Mouse (Mus musculus) myocyte (in vitro differentiated cells): Measurements from ENCODE around the gene Fam205c. TPM values are rescaled to one million over a fixed set of nuclear protein-coding genes. Genes with fewer than 3 reads are reported as not detected.

Source experiments
- H3K27me3 ChIP-seq: one replicate; pipeline ENCODE4 v1.6.1; 2011; ENCODE audit not compliant: control insufficient read depth, insufficient read depth, insufficient read length
- H3K36me3 ChIP-seq: one replicate; pipeline ENCODE4 v1.6.1; 2011; ENCODE audit not compliant: control insufficient read depth, insufficient read depth
- H3K4me2 ChIP-seq: one replicate; pipeline ENCODE4 v1.6.1; 2011; ENCODE audit warnings: low read depth, control low read depth
- H3K4me3 ChIP-seq: one replicate; pipeline ENCODE4 v1.5.1; 2011; ENCODE audit warnings: mild to moderate bottlenecking, control low read depth, moderate library complexity
- H3K79me2 ChIP-seq: one replicate; pipeline ENCODE4 v1.6.1; 2011; ENCODE audit not compliant: control insufficient read depth, insufficient read depth
- H3ac ChIP-seq: one replicate; pipeline ENCODE4 v1.6.1; 2011; ENCODE audit not compliant: control insufficient read depth, insufficient read length
- CEBPB ChIP-seq: IDR thresholded peaks from 2 replicates; pipeline ENCODE4 v1.6.1; 2011; ENCODE audit warnings: mild to moderate bottlenecking, moderate library complexity; ENCODE audit not compliant: poor library complexity, insufficient read depth, severe bottlenecking
- E2F4 ChIP-seq: IDR thresholded peaks from one replicate; pipeline ENCODE4 v1.6.1; 2011; ENCODE audit warnings: mild to moderate bottlenecking, control low read depth, moderate library complexity; ENCODE audit not compliant: insufficient read depth
- MAX ChIP-seq: IDR thresholded peaks from one replicate; pipeline ENCODE4 v1.6.1; 2011; ENCODE audit warnings: low read depth, mild to moderate bottlenecking, control low read depth
- MYOD1 ChIP-seq, 3 experiments: IDR thresholded peaks; one replicate each; pipeline ENCODE4 v1.6.1; 2011; ENCODE audit warnings: control low read depth in 2 of 3, low read depth in 2 of 3, mild to moderate bottlenecking in 2 of 3, moderate library complexity in 1 of 3; ENCODE audit not compliant: insufficient read length in 2 of 3, control insufficient read depth in 1 of 3
- MYOG ChIP-seq, 3 experiments: IDR thresholded peaks; one replicate each; pipeline ENCODE4 v1.6.1; 2011; ENCODE audit warnings: control low read depth in 2 of 3, low read depth in 2 of 3, mild to moderate bottlenecking in 2 of 3; ENCODE audit not compliant: insufficient read length in 2 of 3, control insufficient read depth in 1 of 3, insufficient read depth in 1 of 3
- POLR2A ChIP-seq: IDR thresholded peaks from one replicate; pipeline ENCODE4 v1.6.1; 2011; ENCODE audit warnings: low read depth, mild to moderate bottlenecking, control low read depth, moderate library complexity; ENCODE audit not compliant: insufficient read length
- POLR2AphosphoS2 ChIP-seq: IDR thresholded peaks from one replicate; pipeline ENCODE4 v1.6.1; 2011; ENCODE audit warnings: low read depth, control low read depth; ENCODE audit not compliant: insufficient read length
- REST ChIP-seq: IDR thresholded peaks from one replicate; pipeline ENCODE4 v1.6.1; 2011; ENCODE audit warnings: mild to moderate bottlenecking, control low read depth, moderate library complexity; ENCODE audit not compliant: insufficient read depth, insufficient read length
- SRF ChIP-seq: IDR thresholded peaks from one replicate; pipeline ENCODE4 v1.6.1; 2011; ENCODE audit warnings: low read depth; ENCODE audit not compliant: control insufficient read depth, insufficient read length
- TCF12 ChIP-seq: IDR thresholded peaks from one replicate; pipeline ENCODE4 v1.6.1; 2011; ENCODE audit warnings: mild to moderate bottlenecking, control low read depth; ENCODE audit not compliant: poor library complexity, insufficient read depth, severe bottlenecking
- TCF3 ChIP-seq: IDR thresholded peaks from one replicate; pipeline ENCODE4 v1.6.1; 2011; ENCODE audit warnings: low read depth, control low read depth; ENCODE audit not compliant: insufficient read length
- USF1 ChIP-seq: IDR thresholded peaks from one replicate; pipeline ENCODE4 v1.6.1; 2011; ENCODE audit warnings: low read depth, mild to moderate bottlenecking, control low read depth, moderate library complexity
- polyA plus RNA-seq: library from polyadenylated mRNA; unstranded; fragments of >200 nt; fragmentation: generic; extraction: Trizol; gene quantifications from one replicate; pipeline ENCODE4 v1.2.1, GENCODE M21; 2012; ENCODE audit warnings: missing spikeins

The Fam205c gene
- polyA plus RNA-seq, 1 experiment = not detected

GRCm38 (mm10) chr4:42898914-42899313 is 24.9 kb upstream of the Fam205c start:
- TF ChIP-seq E2F4 (no peak), POLR2AphosphoS2 (no peak), MAX (no peak), REST (no peak), TCF3 (no peak), MYOG (IDR thresholded peaks at IDR 0.05; ENCODE audit: control insufficient read depth in 1 of 3, insufficient read depth in 1 of 3, insufficient read length in 2 of 3, low read depth in 2 of 3) (no peak), SRF (no peak), MYOD1 (IDR thresholded peaks at IDR 0.05; ENCODE audit: control insufficient read depth in 1 of 3, insufficient read length in 2 of 3, low read depth in 2 of 3) (no peak), USF1 (no peak), CEBPB (no peak), TCF12 (no peak), POLR2A (no peak)

GRCm38 (mm10) chr4:42895118-42895517 is 21.1 kb upstream of the Fam205c start:
- H3K4me2 ChIP-seq = no peak overlapping the region
- H3K27me3 ChIP-seq = peaks cover 21% of the 10 kb centered on the region
- H3K36me3 ChIP-seq = no peaks in the 10 kb centered on the region
- H3K79me2 ChIP-seq = no peaks in the 10 kb centered on the region
- no peak for TF ChIP-seq REST
- no peak for TF ChIP-seq TCF12
- TF ChIP-seq MYOD1 (IDR thresholded peaks at IDR 0.05; ENCODE audit: control insufficient read depth in 1 of 3, insufficient read length in 2 of 3, low read depth in 2 of 3) = no peak
- TF ChIP-seq TCF3 = no peak
- no peak for TF ChIP-seq POLR2AphosphoS2
- no peak for TF ChIP-seq E2F4
- TF ChIP-seq MYOG (IDR thresholded peaks at IDR 0.05; ENCODE audit: control insufficient read depth in 1 of 3, insufficient read depth in 1 of 3, insufficient read length in 2 of 3, low read depth in 2 of 3) = no peak
- TF ChIP-seq POLR2A = no peak
- TF ChIP-seq USF1 = no peak
- TF ChIP-seq SRF = no peak
- TF ChIP-seq MAX = no peak
- TF ChIP-seq CEBPB = no peak
- no peak overlapping the region for H3K4me3 ChIP-seq
- no peak overlapping the region for H3ac ChIP-seq

More at GRCm38 (mm10) chr4:42898914-42899313, 24.9 kb upstream of the Fam205c start:
- Histone ChIP-seq H3K4me2 (no peak overlapping the region), H3K36me3 (no peaks in the 10 kb centered on the region), H3K79me2 (no peaks in the 10 kb centered on the region), H3K27me3 (peaks cover 34% of the 10 kb centered on the region), H3ac (no peak overlapping the region), H3K4me3 (no peak overlapping the region)

GRCm38 (mm10) chr4:42891176-42891575 is 17.1 kb upstream of the Fam205c start:
- Histone ChIP-seq H3K4me2 (no peak overlapping the region), H3K4me3 (no peak overlapping the region), H3ac (no peak overlapping the region), H3K36me3 (no peaks in the 10 kb centered on the region), H3K79me2 (no peaks in the 10 kb centered on the region), H3K27me3 (peaks cover 25% of the 10 kb centered on the region)
- TF ChIP-seq CEBPB (no peak), SRF (no peak), TCF12 (no peak), USF1 (no peak), MAX (no peak), REST (no peak), TCF3 (no peak), E2F4 (no peak), POLR2AphosphoS2 (no peak), POLR2A (no peak), MYOD1 (IDR thresholded peaks at IDR 0.05; ENCODE audit: control insufficient read depth in 1 of 3, insufficient read length in 2 of 3, low read depth in 2 of 3) (no peak), MYOG (IDR thresholded peaks at IDR 0.05; ENCODE audit: control insufficient read depth in 1 of 3, insufficient read depth in 1 of 3, insufficient read length in 2 of 3, low read depth in 2 of 3) (no peak)

GRCm38 (mm10) chr4:42888806-42889205 is 14.8 kb upstream of the Fam205c start:
- H3K4me2 ChIP-seq = no peak overlapping the region
- TF ChIP-seq POLR2A = no peak
- no peak for TF ChIP-seq TCF12
- no peak for TF ChIP-seq MYOG (IDR thresholded peaks at IDR 0.05; ENCODE audit: control insufficient read depth in 1 of 3, insufficient read depth in 1 of 3, insufficient read length in 2 of 3, low read depth in 2 of 3)
- TF ChIP-seq MYOD1 (IDR thresholded peaks at IDR 0.05; ENCODE audit: control insufficient read depth in 1 of 3, insufficient read length in 2 of 3, low read depth in 2 of 3) = no peak
- TF ChIP-seq TCF3 = no peak
- TF ChIP-seq MAX = no peak
- no peak for TF ChIP-seq E2F4
- no peak for TF ChIP-seq USF1
- no peak for TF ChIP-seq SRF
- TF ChIP-seq CEBPB = no peak
- no peak for TF ChIP-seq POLR2AphosphoS2
- no peak for TF ChIP-seq REST
- no peaks in the 10 kb centered on the region for H3K36me3 ChIP-seq
- no peak overlapping the region for H3K4me3 ChIP-seq
- no peaks in the 10 kb centered on the region for H3K79me2 ChIP-seq
- H3K27me3 ChIP-seq = peaks cover 31% of the 10 kb centered on the region
- H3ac ChIP-seq = no peak overlapping the region
